Mouse (Mus musculus) heart, postnatal 14 days (tissue): ENCODE measurements around the gene Asb7. TPM values are rescaled to one million over a fixed set of nuclear protein-coding genes. Genes with fewer than 3 reads are reported as not detected.

ENCODE experiments used
- DNase-seq, 2 experiments: peaks; one replicate each; pipeline ENCODE4 v3.0.0; 2021 to 2022
- intact Hi-C: fragments of 180-260 bp; cut with DNase I; formaldehyde crosslinking; loops from one replicate; pipeline ENCODE4 v1.15.1; 2025
- long read RNA-seq, 2 experiments: library from polyadenylated mRNA; stranded (forward); transcript quantifications; one replicate each; pipeline ENCODE4 v2.0.0; 2021
- total RNA-seq, 2 experiments: library from RNA; stranded (reverse); gene quantifications; 2 replicates each; pipeline ENCODE4 v1.2.3; 2021

Gene Asb7
- 10 to 100 TPM in 1 of 2 experiments, 1 to 10 TPM in 1; 9.7 to 11.0 TPM for total RNA-seq
- long read RNA-seq, experiment 1, partial matches to known transcripts: 0 of 3 reads
- long read RNA-seq, experiment 1, other reads (novel, unspliced or antisense): 3 of 3 reads
- long read RNA-seq, experiment 2, full-length matches to known transcripts: 3 of 5 reads
- long read RNA-seq, experiment 2, partial matches to known transcripts: 0 of 5 reads
- long read RNA-seq, experiment 2, other reads (novel, unspliced or antisense): 2 of 5 reads

DNA sequence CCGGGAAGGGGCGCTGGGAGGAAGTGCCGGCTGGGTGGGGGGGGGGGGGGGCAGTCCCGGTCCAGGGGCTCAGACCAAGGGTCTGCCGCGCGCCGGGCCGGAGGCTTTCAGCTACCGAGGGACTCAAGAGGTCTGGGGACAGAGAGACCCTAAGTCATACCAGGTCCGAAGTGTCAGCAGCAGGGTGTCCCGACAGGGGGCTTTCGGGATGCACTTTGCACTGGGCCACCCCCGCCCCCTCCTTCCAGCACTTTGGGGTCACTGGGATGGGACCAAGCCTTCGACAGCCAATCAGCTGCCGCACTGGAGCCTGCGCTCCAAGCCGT lies at the start of gene Asb7:
Asb7 (minus strand) TSS at position 303 of the 326 bp plus-strand sequence.
- DNase-seq: no peak
- intact Hi-C loops: no loop called here

DNA sequence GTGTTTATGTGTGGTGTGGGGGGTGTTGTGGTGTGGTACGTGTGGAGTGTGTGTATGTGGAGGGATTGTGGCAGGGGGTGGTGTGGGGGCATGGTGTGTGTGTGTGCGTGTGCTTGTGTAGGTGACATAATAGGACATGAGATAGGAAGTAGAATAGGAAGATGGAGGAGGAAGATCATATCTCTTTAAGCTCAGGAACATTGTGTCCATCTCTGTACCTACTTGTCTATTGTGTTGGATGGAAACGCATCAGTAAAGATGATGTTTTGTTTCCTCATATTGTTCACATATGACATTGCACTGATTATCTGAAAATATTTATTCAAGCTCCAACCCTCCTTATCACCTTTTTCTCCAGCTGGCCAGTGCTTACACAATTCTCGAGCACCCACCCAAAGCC lies 48.0 kb upstream of the Asb7 start:
- no peak for DNase-seq
- intact Hi-C loops: no loop called here

DNA sequence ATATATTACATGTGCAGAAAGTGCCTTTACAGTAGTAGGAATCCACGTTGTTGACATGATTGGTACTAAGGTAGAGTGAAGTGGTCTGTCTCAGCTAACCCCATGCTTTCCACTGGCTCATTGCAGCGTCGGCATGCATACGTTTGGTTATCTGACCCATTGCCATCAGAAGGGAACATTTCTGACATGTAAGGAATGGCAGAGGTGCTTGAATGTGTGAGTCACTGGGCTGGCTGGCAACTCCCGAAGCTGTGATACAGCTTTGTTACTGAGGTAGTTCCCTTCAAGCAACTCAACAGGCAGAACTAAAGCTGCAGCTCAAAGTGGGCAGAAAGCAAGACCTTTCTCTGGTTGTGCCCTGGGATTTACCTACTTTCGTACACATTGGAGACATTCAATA lies 45.6 kb upstream of the Asb7 start:
- no peak for DNase-seq
- intact Hi-C loops: no loop called here

DNA sequence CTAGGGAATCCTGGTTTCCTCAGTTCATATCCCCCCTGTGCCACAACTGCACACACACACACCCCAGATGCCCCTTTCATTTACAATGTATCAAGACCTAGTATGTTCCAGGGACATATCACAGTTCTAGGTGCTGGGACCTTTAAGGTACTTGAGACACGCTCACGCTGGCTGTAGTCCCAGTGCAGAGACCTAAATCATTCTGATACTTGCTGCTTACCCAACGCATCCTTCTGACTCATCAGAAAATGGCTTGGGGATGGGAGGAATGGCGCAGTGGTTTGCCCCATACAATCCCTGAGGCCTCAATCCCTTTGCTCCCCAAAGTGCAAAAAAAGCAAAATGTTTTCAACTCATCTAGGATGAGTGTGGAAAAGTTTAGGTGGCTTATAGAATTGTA lies 45.1 kb upstream of the Asb7 start:
- intact Hi-C loops: no loop called here
- no peak for DNase-seq

DNA sequence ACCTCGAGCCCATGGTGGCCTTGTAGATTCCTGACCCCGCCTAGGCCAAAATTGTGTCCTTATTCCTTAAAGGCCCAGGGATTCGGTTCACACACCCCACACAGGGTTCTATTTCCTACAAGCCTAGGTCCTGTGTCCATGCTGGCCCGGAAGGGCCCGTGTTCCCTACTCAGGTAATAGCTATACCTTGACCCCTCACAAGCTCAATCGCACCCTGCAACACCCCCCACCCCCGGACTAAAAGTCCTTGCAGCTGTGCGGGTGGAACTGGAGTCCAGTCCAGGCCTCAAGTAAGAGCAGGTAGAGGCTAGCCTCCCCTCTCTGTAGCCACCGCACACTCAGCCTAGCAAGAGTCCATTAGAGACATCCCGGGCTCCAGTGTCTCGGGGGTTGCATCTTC lies 44.5 kb upstream of the Asb7 start:
- intact Hi-C loops: no loop called here
- no peak for DNase-seq

DNA sequence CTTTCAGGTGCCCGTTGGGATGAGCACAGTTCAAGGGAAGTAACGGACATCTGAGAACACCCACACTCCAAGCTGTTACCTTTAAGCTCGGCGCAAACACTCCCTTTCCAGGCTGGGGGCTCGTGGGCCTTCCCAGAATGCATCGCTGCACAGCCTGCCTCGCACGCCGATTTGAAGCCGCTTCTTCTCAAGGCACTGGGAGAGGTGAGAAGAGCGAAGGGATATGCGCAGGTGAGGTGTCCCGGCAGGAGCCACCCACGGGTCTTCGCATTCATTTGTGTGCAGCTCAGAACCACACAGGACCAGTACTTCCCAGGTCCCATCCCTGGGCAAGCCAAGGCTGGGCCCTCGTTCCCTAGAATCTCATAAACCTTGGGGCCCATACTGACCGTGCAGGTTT lies 44.0 kb upstream of the Asb7 start:
- DNase-seq: no peak
- intact Hi-C loops: no loop called here

DNA sequence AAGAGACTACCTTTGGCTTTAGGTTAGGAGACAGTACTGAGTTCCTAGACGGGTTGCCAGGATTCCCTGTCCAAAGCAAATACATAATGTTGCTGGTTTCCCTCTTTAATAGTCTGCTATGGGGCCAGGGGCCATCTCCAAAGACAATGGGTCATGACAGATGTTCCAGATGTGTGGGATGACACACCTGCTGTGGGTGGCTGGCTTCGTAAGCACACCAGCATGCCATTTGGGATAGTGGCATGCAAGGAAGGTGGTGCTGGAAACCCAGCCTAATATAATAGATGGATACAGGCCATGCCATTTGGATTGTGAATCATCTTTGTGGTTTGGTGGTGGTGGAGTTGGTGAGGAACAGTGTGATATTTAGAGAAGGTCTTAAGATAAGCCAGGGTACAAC lies 39.8 kb upstream of the Asb7 start:
- no peak for DNase-seq
- intact Hi-C loops: no loop called here

DNA sequence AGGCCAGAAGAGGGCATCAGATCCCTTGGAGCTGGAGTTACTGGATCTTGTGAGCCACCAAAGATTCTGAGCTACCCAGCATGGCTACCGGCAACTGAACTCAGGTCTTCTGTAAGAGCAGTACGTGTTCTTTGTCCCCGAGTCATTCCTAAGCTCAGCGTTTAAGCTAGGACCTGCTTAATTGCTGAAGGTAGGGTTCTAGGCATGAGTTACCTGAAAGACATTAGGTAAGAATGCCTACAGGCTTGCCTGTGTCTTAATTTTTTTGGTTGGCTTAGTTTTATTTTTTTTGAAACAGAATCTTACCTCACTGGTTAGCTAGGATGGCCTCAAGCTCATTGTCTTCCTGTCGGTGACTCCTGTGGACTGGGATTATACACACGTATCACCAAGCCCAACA lies 38.7 kb upstream of the Asb7 start:
- intact Hi-C loops: no loop called here
- no peak for DNase-seq

DNA sequence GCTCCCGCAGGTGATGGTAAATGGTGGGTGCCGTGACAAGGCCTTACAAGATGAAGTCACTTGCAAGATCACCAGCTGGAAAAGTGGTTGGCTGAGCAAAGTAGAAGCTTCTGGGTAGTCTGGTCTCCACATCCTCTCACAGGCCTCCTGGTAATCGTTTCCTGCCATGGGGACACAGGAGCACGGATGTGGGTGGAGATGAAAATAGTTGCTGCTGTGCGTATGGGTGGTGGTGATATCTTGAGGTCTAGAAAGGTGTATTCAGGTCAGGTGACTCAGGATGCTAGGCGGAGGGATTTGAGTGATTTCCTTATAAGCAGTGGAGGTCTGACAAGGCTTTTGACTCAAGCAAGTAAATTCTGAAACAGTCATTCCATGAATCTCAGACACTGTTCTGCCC lies 35.6 kb upstream of the Asb7 start:
- no peak for DNase-seq
- intact Hi-C loops: no loop called here

DNA sequence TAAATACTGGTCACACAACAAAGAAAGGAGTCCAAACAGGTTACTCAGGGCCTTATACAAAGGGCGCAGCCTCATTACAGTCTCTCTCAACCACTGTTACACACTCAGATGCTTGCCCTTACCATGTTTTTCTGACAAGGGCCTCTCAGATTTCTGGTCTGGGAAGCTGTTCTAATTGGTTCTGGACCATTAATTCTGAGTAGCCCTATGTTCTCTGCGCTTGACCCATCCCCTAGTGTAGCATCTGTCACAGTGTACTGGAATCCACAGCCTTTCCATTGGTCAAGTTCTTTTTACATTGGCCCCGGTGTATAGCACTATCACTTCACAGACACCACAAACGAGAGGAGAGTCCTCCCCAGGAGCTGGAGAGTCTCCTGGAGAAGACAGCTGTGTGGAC lies 35.1 kb upstream of the Asb7 start:
- intact Hi-C loops: no loop called here

DNA sequence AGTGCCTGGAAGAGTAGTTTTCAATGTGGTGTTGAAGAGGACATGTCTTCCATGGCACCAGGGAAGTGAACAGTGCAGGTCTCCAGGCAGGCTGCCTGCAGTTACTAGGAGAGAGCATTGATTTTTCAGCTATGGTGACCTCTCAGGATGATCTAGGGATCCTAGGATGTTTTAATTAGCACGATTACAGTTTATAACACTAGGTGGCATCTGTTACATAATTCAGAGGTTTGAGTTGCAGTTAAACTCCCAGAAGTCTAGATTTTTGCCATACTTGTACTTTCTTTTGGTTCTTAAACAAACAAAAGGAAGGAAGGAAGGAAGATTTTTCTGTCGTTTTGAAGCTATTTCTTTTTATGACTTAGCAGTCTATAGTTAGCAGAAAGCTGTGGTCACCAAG lies 21.8 kb upstream of the Asb7 start:
- intact Hi-C loops: loop anchor here (2.0 kb wide), 2 partner anchors 128 to 488 kb away; partner anchors contain the start of gene Adamts17

More for the DNA sequence above, 35.1 kb upstream of the Asb7 start:
- no peak for DNase-seq

DNA sequence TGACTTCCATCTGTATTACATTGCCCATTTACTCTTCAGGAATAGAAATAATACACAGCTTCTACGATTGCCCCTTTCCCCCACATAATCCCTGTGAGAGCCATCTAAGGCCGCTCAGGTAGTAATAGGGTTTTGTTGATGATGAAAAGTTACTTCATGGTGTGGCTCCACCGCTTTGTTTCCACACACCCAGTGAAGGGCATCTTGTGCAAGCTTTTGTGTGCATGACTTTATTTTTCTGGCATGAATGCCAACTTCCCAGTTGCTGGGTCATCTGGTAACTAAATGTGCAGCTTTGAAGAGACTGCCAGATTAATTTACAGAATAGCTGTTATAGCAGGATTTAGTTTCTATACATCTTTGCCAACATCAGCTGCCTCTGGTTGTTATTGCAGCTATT lies 15.2 kb upstream of the Asb7 start:
- no peak for DNase-seq
- intact Hi-C loops: loop anchor here (5.0 kb wide), 1 partner anchor 928 kb away; no protein-coding TSS in a partner anchor

More for the DNA sequence above, 21.8 kb upstream of the Asb7 start:
- no peak for DNase-seq

DNA sequence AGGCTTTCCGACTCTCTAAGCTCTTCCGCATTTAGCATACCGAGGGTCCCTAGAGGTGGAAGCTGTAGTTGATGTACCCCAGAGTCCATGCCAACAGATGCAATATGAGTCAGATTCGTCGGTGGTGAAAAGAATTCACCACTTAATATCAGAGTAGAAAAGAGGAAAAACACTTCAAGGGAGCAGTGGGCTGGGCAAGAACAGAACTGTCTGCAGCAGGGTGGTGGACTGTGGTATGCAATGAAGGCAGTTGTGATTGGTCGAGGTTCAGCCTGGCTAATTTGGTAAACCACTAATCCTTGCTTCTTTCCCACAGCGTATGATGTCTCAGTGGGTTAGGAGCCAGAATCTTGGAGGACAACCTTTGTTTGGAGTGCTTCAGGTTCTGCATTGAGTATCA lies 13.3 kb upstream of the Asb7 start:
- intact Hi-C loops: no loop called here
- DNase-seq: no peak

DNA sequence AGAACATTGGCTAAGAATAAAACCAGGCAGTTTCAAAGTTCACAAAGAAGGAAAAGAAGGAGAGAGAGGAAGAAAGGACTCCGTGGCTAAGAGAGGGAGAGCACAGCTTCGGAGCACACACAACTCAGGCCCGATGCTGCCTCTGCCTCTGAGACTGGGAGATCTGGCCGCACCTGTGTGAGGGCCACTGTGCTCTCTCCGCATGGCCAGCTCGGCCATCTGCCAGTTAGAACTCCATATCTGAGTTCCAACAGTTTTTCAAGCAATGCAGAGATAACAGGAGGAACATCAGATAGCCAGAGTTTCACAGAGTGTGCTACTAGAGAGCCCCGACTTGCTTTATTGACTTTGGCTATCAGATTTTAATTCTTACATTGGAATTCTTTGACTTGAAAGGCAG lies 5.1 kb upstream of the Asb7 start:
- intact Hi-C loops: no loop called here

DNA sequence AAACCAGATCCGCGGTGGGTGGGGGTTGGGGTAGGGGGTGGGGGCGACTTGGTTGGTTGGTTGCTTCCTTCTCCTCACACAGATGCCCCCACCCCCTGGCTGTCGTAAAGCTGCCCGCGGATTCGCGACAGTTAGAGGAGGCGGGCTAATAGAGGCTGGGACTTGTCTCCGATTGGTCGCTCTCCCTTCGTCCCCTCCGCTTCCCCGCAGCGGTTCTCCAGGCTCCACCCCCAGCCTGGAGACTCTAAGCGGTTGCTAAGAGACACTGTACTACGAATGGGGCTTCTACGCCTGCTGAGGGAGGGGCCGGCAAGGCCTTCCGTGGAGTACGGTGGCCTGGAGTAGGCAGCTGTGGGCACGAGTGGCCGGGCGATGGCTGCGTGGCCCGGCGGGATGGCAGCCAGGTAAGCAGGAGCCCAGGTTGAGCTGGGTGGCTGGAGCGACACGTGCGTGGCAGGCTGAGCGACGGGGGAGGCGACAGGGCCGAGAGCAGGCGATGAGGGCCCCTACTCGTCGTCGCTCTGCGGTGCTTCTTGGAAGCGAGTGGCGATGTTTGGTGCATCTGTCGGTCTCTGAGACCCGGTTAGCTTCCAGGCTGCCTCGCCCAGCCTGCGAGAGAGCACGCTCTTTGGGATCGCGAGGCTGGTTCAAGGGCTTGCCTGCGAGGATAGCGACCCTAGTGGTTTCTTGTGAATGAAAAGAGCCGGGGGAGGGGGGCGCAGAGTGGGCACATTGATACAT lies 394 bp upstream of the Asb7 start, which contains the start of gene Lins1:
Lins1 (plus strand) TSS at position 270 of the 741 bp plus-strand sequence.
- intact Hi-C loops: no loop called here
- peak; percentile 96 for DNase-seq

More for the DNA sequence above, 5.1 kb upstream of the Asb7 start:
- DNase-seq: no peak

DNA sequence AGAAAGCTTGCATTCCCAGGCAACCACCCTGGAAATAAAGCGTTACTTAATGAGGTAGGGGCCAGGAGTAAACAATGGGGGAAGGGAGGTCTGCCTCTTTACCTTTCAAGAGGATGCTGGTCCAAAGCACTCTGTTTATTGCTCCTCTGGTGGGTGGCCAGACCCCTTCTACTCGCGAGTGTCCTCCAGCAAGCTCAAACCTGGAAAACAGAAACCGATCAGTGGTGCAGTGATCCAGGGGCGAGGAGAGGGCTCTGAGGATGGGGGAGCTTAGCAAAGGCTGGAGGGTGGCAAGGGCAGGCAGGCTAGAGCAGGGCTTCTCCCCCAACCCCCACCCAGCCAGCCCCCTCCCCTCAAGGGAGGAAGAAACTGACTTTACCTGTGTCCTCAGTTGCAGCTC lies 675 bp downstream of the Asb7 start:
- DNase-seq: peak; percentile 2 to 5
- intact Hi-C loops: no loop called here

DNA sequence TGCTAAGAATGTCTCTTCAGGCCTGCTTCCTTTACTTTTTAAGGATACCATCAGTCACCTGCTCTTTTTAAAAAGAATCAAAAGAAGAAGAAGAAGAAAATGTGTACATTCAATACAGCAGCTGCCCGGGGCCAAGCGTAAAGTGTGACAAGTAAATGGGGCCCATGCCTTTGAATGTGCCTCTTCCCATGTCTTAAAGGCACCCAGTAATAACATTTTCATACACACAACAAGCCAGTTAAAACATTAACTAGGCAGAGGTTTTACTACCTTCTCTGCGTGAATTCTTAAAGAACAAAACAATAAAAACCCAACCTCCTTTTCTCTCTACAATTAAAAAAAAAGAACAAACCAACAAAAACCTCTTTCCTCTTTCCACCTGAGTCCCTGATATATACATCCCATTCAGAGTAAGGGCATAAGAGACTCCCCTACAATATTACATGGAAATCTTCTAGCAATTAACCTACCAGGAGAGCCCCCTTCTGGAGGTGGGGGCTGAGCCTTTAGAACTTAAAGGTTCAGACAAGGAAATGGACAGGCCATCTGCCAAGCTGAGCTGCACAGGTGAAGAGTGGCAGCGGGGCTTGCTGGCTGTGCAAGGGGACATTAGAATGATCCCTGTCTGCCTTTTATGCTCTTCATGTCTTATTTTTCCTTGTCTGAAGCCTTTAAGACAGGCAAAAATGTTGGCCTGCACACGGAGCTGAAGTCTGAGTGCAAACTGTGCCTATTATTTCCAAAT lies 7.1 kb downstream of the Asb7 start:
- intact Hi-C loops: no loop called here
- no peak for DNase-seq

DNA sequence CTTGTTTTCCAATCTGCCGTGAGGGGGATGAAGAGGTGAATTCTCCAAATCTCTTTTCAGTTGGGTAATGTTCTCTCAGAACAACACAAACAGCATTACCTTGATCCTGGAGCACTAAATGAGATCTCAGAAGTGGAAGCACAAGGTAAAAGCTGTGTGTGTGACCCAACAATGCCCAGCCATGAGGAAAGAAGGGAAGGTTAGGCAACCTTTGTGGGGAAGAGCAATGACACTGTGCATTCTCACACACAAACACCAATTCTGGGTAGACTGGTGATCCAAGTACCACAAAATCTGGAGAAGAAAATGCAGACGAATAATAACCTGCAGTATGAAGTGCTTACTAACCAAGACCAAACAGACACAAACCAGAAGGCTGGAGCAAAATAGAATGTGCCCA lies 13.6 kb downstream of the Asb7 start:
- intact Hi-C loops: no loop called here
- DNase-seq: no peak

DNA sequence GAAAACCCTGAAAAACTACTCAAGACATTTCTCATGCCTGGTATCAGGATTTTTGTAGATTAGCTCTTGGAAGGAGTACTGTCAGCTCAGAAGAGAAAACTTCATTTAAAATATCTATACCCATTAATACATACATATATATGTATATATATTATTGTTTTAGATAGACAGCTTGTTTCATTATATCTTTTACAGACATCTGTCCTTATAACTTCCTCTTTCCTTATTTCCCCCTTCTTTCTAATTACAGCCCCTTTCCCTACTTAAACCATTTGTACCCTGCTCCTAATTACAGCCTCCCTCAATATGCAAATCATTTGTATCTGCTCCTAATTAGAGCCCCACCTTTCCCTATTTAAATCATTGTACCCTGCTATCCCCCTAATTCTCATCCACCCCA lies 22.3 kb downstream of the Asb7 start:
- intact Hi-C loops: no loop called here

DNA sequence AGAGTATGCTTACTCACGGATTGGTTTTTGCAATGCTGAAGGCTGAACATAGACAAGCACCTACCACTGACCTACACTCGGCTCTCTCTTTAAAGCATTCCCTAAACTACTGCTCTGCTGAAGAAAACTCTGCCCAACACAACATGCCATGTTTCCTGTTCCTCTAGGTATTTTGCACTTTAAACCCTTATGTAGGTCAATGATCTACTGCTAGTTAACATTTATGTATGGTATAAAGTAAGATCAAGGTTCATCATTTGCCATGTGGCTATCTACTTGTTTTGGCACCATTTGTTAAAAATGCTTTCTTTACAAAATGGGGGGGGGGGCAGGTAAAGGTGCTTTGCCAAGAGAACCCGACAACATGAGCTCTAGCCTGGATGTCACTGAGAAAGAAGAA lies 25.8 kb downstream of the Asb7 start:
- no peak for DNase-seq
- intact Hi-C loops: loop anchor here (5.0 kb wide), 2 partner anchors 251 to 561 kb away; no protein-coding TSS in a partner anchor

More for the DNA sequence above, 22.3 kb downstream of the Asb7 start:
- DNase-seq: no peak

DNA sequence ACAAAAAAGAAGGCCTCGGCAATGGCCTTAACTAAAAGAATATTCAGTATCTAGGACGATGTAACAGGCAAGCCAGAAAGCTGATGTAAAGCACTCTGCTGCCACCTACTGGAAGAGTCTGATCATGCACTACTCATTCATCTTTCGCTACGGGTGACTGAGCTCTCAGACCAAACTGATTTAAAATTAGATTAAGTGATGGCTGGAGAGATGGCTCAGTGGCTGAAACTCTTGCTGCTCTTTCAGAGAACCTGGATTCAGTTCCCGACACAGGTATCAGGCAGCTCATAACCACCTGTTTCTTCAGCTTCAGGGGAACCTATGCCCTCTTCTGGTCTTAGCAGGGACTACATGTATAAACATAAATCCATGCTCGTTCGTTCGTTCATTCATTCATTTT lies 27.8 kb downstream of the Asb7 start:
- intact Hi-C loops: loop anchor here (1.0 to 5.0 kb wide), 4 partner anchors 227 to 559 kb away; no protein-coding TSS in a partner anchor
- DNase-seq: peak; percentile 73 to 87
